Mouse (Mus musculus) natural killer cell, adult 2 months (primary cell): ENCODE data around the gene Gab1.

ENCODE experiments used
- DNase-seq, 2 experiments: peaks; one replicate each; pipeline ENCODE4 v3.0.0; 2022; ENCODE audit warnings: low spot score in 2 of 2

Gab1 gene

GRCm38 (mm10) chr8:80880196-80881106, at the start of gene Gab1:
TSS of gene Gab1 (minus strand) at chr8:80880519.
- peak in 1 of 2 experiments; percentile 20 for DNase-seq

- no peak for DNase-seq
These were observed 48.5 kb upstream of the Gab1 start for GRCm38 (mm10) chr8:80928770-80929169.

GRCm38 (mm10) chr8:80923794-80924316, 43.5 kb upstream of the Gab1 start:
- no peak for DNase-seq

- no peak for DNase-seq
These were observed 42.3 kb upstream of the Gab1 start for GRCm38 (mm10) chr8:80922642-80923041.

- DNase-seq, result no peak
These were observed 38.8 kb upstream of the Gab1 start for GRCm38 (mm10) chr8:80919130-80919529.

GRCm38 (mm10) chr8:80918531-80918930, 38.2 kb upstream of the Gab1 start:
- DNase-seq, result no peak

GRCm38 (mm10) chr8:80916463-80917235, 36.3 kb upstream of the Gab1 start:
- peak in 1 of 2 experiments; percentile 5 for DNase-seq

- no peak for DNase-seq
These were observed 32.9 kb upstream of the Gab1 start for GRCm38 (mm10) chr8:80913016-80913748.

- no peak for DNase-seq
These were observed 31.1 kb upstream of the Gab1 start for GRCm38 (mm10) chr8:80911400-80911799.

GRCm38 (mm10) chr8:80908262-80908907, 28.1 kb upstream of the Gab1 start:
- DNase-seq, result no peak

- no peak for DNase-seq
These were observed 22.0 kb upstream of the Gab1 start for GRCm38 (mm10) chr8:80902354-80902753.

- DNase-seq, result no peak
These were observed 19.0 kb upstream of the Gab1 start for GRCm38 (mm10) chr8:80899364-80899763.

- DNase-seq, result no peak
These were observed 15.7 kb upstream of the Gab1 start for GRCm38 (mm10) chr8:80896026-80896425.

- no peak for DNase-seq
These were observed 15.1 kb upstream of the Gab1 start for GRCm38 (mm10) chr8:80895397-80895796.

- no peak for DNase-seq
These were observed 14.2 kb upstream of the Gab1 start for GRCm38 (mm10) chr8:80894528-80894927.

GRCm38 (mm10) chr8:80879426-80880195, 708 bp downstream of the Gab1 start:
- peak in 1 of 2 experiments; percentile 16 for DNase-seq

- DNase-seq, result no peak
These were observed 1.4 kb downstream of the Gab1 start for GRCm38 (mm10) chr8:80878801-80879425.

- DNase-seq, result no peak
These were observed 2.2 kb downstream of the Gab1 start for GRCm38 (mm10) chr8:80878146-80878545.

GRCm38 (mm10) chr8:80875537-80875936, 4.8 kb downstream of the Gab1 start:
- DNase-seq, result no peak
